Mouse (Mus musculus): ENCODE results near the gene Serpinb11.

The Serpinb11 gene

GRCm38 (mm10) chr1:107360898-107361297, at the start of gene Serpinb11:
Gene Serpinb11, plus strand, starts transcription at chr1:107361198.
- no peak for DNase-seq (ENCODE audit: low spot score in 2 of 2)

- DNase-seq (ENCODE audit: low spot score in 2 of 2): no peak
Observed at GRCm38 (mm10) chr1:107345979-107346378, 15.0 kb upstream of the Serpinb11 start.

GRCm38 (mm10) chr1:107346788-107347187, 14.2 kb upstream of the Serpinb11 start:
- DNase-seq (ENCODE audit: low spot score in 2 of 2): no peak

- DNase-seq (ENCODE audit: low spot score in 2 of 2): no peak
Observed at GRCm38 (mm10) chr1:107350392-107350791, 10.6 kb upstream of the Serpinb11 start.

- DNase-seq (ENCODE audit: low spot score in 2 of 2): no peak
Observed at GRCm38 (mm10) chr1:107351115-107351514, 9.9 kb upstream of the Serpinb11 start.

- DNase-seq (ENCODE audit: low spot score in 2 of 2): no peak
Observed at GRCm38 (mm10) chr1:107353046-107353445, 8.0 kb upstream of the Serpinb11 start.

- DNase-seq (ENCODE audit: low spot score in 2 of 2): no peak
Observed at GRCm38 (mm10) chr1:107365973-107366372, 5.0 kb downstream of the Serpinb11 start.

- DNase-seq (ENCODE audit: low spot score in 2 of 2): no peak
Observed at GRCm38 (mm10) chr1:107368944-107369343, 7.9 kb downstream of the Serpinb11 start.

GRCm38 (mm10) chr1:107376952-107377351, 16.0 kb downstream of the Serpinb11 start:
- DNase-seq (ENCODE audit: low spot score in 2 of 2): no peak

- DNase-seq (ENCODE audit: low spot score in 2 of 2): no peak
Observed at GRCm38 (mm10) chr1:107378368-107378767, 17.4 kb downstream of the Serpinb11 start.

- DNase-seq (ENCODE audit: low spot score in 2 of 2): no peak
Observed at GRCm38 (mm10) chr1:107381491-107381890, 20.5 kb downstream of the Serpinb11 start.

GRCm38 (mm10) chr1:107382404-107382803, 21.4 kb downstream of the Serpinb11 start:
- DNase-seq (ENCODE audit: low spot score in 2 of 2): no peak

GRCm38 (mm10) chr1:107384532-107384931, 23.5 kb downstream of the Serpinb11 start:
- no peak for DNase-seq (ENCODE audit: low spot score in 2 of 2)

- no peak for DNase-seq (ENCODE audit: low spot score in 2 of 2)
Observed at GRCm38 (mm10) chr1:107389753-107390152, 28.8 kb downstream of the Serpinb11 start.

- no peak for DNase-seq (ENCODE audit: low spot score in 2 of 2)
Observed at GRCm38 (mm10) chr1:107397481-107397880, 36.5 kb downstream of the Serpinb11 start.

GRCm38 (mm10) chr1:107399355-107399754, 38.4 kb downstream of the Serpinb11 start, which contains the start of gene Serpinb7:
Gene Serpinb7, plus strand, starts transcription at chr1:107399655.
- no peak for DNase-seq (ENCODE audit: low spot score in 2 of 2)

GRCm38 (mm10) chr1:107402082-107402481, 41.1 kb downstream of the Serpinb11 start:
- DNase-seq (ENCODE audit: low spot score in 2 of 2): no peak

GRCm38 (mm10) chr1:107414650-107415049, 53.7 kb downstream of the Serpinb11 start:
- no peak for DNase-seq (ENCODE audit: low spot score in 2 of 2)

GRCm38 (mm10) chr1:107422487-107422886, 61.5 kb downstream of the Serpinb11 start:
- no peak for DNase-seq (ENCODE audit: low spot score in 2 of 2)
